Mouse (Mus musculus): ENCODE results near the gene Entpd2. TPM values are rescaled to one million over a fixed set of nuclear protein-coding genes. Genes with fewer than 3 reads are reported as not detected.
"Not testable (repeated sequence)": the region's sequence is repeated elsewhere in the genome, so short reads cannot be mapped to it uniquely, and the experiment has no call there.

The Entpd2 gene
- polyA plus RNA-seq, 1 experiment from 2014 or later, result 0.10 TPM

GRCm38 (mm10) chr2:25402972-25403601 is 7.4 kb downstream of the Entpd2 start:
- ChIA-PET CTCF (interaction anchor here (1.0 to 10.9 kb wide), 3 partner anchors 20 to 42 kb away, joined by 3 to 119 read pairs (median 4); partner anchors contain the start of gene Sapcd2), POLR2A (no interaction called here)
- ATAC-seq (peak; percentile 54), DNase-seq (ENCODE audit: low read depth, low spot score) (no peak)
- no peak for TF ChIP-seq CTCF (IDR thresholded peaks at IDR 0.05)
- H3K27me3 ChIP-seq, result no peaks in the 10 kb centered on the region
- in situ Hi-C loops (cut with MboI; ENCODE audit: low pct_unique_long_range_greater_than_20kb), result loop anchor here (5.0 kb wide), 1 partner anchor 36 kb away; the partner anchor contains the start of gene Uap1l1

- DNase-seq (ENCODE audit: low read depth, low spot score), result no peak
- POLR2A ChIA-PET, result interaction anchor here (0.6 to 1.0 kb wide), 2 partner anchors 32 to 79 kb away, joined by 3 read pairs; partner anchors contain the start of gene Sapcd2
- ATAC-seq, result no peak
- no peak for TF ChIP-seq CTCF (IDR thresholded peaks at IDR 0.05)
- CTCF ChIA-PET, result no interaction called here
- in situ Hi-C loops (cut with MboI; ENCODE audit: low pct_unique_long_range_greater_than_20kb), result loop anchor here (5.0 kb wide), 1 partner anchor 37 kb away; the partner anchor contains the start of gene Uap1l1
- no peaks in the 10 kb centered on the region for H3K27me3 ChIP-seq
Measured at GRCm38 (mm10) chr2:25403994-25404393, 8.3 kb downstream of the Entpd2 start.

- POLR2A ChIA-PET, result no interaction called here
- ATAC-seq, result no peak
- DNase-seq (ENCODE audit: low read depth, low spot score), result no peak
- CTCF ChIA-PET, result no interaction called here
- no peak for TF ChIP-seq CTCF (IDR thresholded peaks at IDR 0.05)
- in situ Hi-C loops (cut with MboI; ENCODE audit: low pct_unique_long_range_greater_than_20kb), result no loop called here
- no peaks in the 10 kb centered on the region for H3K27me3 ChIP-seq
Measured at GRCm38 (mm10) chr2:25408908-25409307, 13.2 kb downstream of the Entpd2 start.

GRCm38 (mm10) chr2:25413436-25413835 is 17.8 kb downstream of the Entpd2 start:
- in situ Hi-C loops (cut with MboI; ENCODE audit: low pct_unique_long_range_greater_than_20kb); H3K27me3 ChIP-seq; DNase-seq (ENCODE audit: low read depth, low spot score); ATAC-seq: not testable (repeated sequence)
- POLR2A ChIA-PET, result interaction anchor here (1.0 kb wide), 1 partner anchor 9 kb away, joined by 3 read pairs; the partner anchor contains the start of gene Fut7
- CTCF ChIA-PET, result interaction anchor here (1.2 to 1.4 kb wide), 2 partner anchors 8 to 11 kb away, joined by 3 read pairs; no protein-coding TSS in a partner anchor

GRCm38 (mm10) chr2:25417426-25417825 is 21.8 kb downstream of the Entpd2 start:
- CTCF ChIA-PET, result interaction anchor here (1.0 to 1.4 kb wide), 3 partner anchors 9 to 65 kb away, joined by 3 to 4 read pairs (median 3); no protein-coding TSS in a partner anchor
- no peak for DNase-seq (ENCODE audit: low read depth, low spot score)

DNA sequence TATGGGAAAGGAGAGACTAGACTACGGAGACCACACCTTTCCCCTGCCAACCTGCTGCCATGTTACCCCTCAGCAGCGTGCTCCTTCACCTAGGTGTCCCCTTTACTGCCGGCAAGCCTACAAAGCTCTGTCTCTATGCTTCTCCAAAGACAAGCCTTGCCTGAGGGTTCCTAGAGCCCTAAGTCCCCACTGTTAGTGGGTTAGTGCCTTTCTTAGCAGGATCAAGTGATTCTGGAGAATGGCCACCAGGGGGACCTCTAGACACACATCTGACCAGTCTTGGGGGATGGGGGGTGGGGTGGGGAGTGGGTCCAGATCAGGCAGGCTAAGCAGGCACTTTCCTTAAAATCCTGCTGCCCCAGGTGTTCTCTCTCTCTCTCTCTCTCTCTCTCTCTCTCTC is 26.2 kb downstream of the Entpd2 start:
- TF ChIP-seq CTCF (IDR thresholded peaks at IDR 0.05), result no peak
- CTCF ChIA-PET, result interaction anchor here (0.7 to 3.7 kb wide), 13 partner anchors 9 to 78 kb away, joined by 3 to 36 read pairs (median 4); partner anchors contain the start of genes Clic3 and Lcn12
- H3K27me3 ChIP-seq, result no peaks in the 10 kb centered on the region
- POLR2A ChIA-PET, result no interaction called here
- no peak for ATAC-seq
- in situ Hi-C loops (cut with MboI; ENCODE audit: low pct_unique_long_range_greater_than_20kb), result no loop called here
- no peak for DNase-seq (ENCODE audit: low read depth, low spot score)

More at GRCm38 (mm10) chr2:25417426-25417825, 21.8 kb downstream of the Entpd2 start:
- H3K27me3 ChIP-seq, result no peaks in the 10 kb centered on the region
- ATAC-seq, result no peak
- in situ Hi-C loops (cut with MboI; ENCODE audit: low pct_unique_long_range_greater_than_20kb), result no loop called here
- TF ChIP-seq CTCF (IDR thresholded peaks at IDR 0.05), result no peak
- POLR2A ChIA-PET, result no interaction called here

DNA sequence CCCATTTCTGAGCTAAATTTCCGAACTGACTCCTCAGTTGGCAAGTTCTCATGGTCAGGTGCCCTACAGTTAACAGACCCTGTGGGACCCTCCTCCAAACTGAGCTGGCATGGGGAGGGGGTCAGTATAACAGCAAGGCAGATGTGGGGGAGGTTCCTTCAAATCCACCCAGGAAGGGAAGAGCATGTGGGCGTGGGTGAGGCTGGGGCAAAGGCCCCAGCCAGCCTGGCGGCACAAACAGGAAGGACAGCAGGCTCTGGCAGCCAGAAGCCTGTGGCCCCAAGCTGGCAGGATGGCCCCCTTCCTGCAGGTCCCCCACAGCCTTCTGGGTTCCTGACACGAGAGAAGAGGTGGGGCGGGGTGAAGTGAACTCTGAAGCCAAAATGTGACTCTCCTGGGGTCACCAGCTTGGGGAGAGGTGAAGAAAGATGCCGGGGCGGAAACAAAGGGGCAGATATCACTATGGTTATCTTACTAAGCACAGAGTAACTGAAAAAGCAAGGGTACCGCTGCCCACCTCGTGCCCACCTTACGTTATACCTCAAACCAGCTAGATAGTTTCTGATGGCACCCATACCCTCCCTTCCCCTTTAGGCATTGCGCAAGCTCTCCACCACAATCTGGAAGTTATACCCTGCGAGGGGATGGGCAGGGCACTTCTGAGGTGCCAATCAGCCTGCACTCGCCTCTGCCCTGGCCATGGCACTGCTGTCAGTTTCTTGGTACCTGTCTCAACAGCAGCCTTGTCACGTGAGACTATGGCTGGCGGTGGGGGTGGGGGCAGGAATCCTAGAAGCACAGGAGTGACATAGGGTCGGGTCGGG is 27.1 kb downstream of the Entpd2 start, which contains the start of gene Fut7:
TSS of gene Fut7 (plus strand) at position 681 of the 824 bp plus-strand sequence.
- CTCF ChIA-PET, result interaction anchor here (0.6 to 3.7 kb wide), 13 partner anchors 8 to 75 kb away, joined by 3 to 36 read pairs (median 3); partner anchors contain the start of gene Clic3
- no peak for TF ChIP-seq CTCF (IDR thresholded peaks at IDR 0.05)

DNA sequence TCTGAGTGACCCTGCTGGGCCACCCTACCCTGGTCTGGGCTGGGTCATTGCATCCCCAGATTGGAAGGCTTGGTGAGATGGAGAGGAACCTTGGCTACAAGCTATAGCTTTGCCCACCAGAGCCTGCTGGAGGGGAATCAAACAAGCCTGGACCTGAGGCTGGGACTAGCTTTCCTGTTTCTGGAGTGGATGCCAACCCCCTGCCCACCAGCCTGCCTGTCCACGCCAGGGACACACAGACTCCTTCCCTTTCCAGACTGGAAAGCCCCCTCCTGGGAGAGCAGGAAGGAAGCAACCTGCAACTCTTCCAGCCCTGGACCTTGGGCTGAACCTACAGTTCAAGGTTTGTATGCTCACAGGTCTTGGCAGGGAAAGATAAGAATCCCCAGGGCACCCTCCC is 28.0 kb downstream of the Entpd2 start:
- no peak for ATAC-seq
- no peak for DNase-seq (ENCODE audit: low read depth, low spot score)
- CTCF ChIA-PET, result interaction anchor here (0.9 to 3.7 kb wide), 4 partner anchors 46 to 74 kb away, joined by 3 to 36 read pairs (median 8); no protein-coding TSS in a partner anchor
- H3K27me3 ChIP-seq, result no peaks in the 10 kb centered on the region
- in situ Hi-C loops (cut with MboI; ENCODE audit: low pct_unique_long_range_greater_than_20kb), result no loop called here
- POLR2A ChIA-PET, result interaction anchor here (0.5 to 1.0 kb wide), 2 partner anchors 10 to 78 kb away, joined by 3 read pairs; no protein-coding TSS in a partner anchor
- TF ChIP-seq CTCF (IDR thresholded peaks at IDR 0.05), result no peak

More for the DNA sequence above, 27.1 kb downstream of the Entpd2 start, which contains the start of gene Fut7:
- POLR2A ChIA-PET, result interaction anchor here (1.0 kb wide), 1 partner anchor 9 kb away, joined by 3 read pairs; no protein-coding TSS in a partner anchor
- H3K27me3 ChIP-seq, result no peaks in the 10 kb centered on the region
- ATAC-seq, result no peak
- in situ Hi-C loops (cut with MboI; ENCODE audit: low pct_unique_long_range_greater_than_20kb), result no loop called here
- DNase-seq (ENCODE audit: low read depth, low spot score), result no peak

DNA sequence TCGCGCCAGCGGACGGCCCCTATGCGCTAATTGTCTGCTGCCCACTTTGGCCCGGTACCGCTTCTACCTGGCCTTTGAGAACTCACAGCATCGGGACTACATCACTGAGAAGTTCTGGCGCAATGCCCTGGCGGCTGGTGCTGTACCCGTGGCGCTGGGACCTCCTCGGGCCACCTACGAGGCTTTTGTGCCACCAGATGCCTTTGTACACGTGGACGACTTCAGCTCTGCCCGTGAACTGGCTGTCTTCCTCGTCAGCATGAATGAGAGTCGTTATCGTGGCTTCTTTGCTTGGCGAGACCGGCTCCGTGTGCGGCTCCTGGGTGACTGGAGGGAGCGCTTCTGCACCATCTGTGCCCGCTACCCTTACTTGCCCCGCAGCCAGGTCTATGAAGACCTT is 29.8 kb downstream of the Entpd2 start:
- ATAC-seq (no peak), DNase-seq (ENCODE audit: low read depth, low spot score) (no peak)
- H3K27me3 ChIP-seq, result no peaks in the 10 kb centered on the region
- CTCF ChIA-PET, result interaction anchor here (1.7 kb wide), 1 partner anchor 58 kb away, joined by 6 read pairs; no protein-coding TSS in a partner anchor
- POLR2A ChIA-PET, result no interaction called here
- TF ChIP-seq CTCF (IDR thresholded peaks at IDR 0.05), result no peak
- in situ Hi-C loops (cut with MboI; ENCODE audit: low pct_unique_long_range_greater_than_20kb), result no loop called here

DNA sequence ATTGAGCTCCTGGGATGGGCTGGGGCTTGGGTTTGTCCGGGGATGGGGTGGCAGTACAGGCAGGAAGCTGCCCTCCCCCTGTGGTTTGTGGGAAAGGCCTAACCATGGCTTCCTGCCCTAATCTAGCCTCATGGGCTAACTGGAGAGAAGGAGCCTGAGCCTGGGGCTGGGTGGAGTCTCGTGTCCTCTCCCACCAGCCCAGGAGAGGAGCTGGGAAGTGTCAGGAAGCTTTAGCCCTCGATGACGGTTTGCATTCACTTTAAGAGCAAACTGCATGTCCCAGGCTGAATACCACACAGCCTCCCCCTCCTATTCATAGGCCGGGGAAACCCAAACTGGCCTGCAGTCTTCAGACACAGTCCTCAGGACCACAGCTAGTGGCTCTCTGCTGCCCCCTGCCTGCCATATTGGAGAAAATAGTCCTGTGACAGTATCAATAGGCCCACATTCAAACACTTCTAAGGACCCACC is 31.1 kb downstream of the Entpd2 start:
- no peak for TF ChIP-seq CTCF (IDR thresholded peaks at IDR 0.05)
- in situ Hi-C loops (cut with MboI; ENCODE audit: low pct_unique_long_range_greater_than_20kb), result no loop called here
- H3K27me3 ChIP-seq, result no peaks in the 10 kb centered on the region
- POLR2A ChIA-PET, result no interaction called here
- ATAC-seq, result no peak
- no peak for DNase-seq (ENCODE audit: low read depth, low spot score)
- CTCF ChIA-PET, result interaction anchor here (0.7 to 1.7 kb wide), 13 partner anchors 9 to 70 kb away, joined by 3 to 6 read pairs (median 4); no protein-coding TSS in a partner anchor
